In the genomic region with DNA sequence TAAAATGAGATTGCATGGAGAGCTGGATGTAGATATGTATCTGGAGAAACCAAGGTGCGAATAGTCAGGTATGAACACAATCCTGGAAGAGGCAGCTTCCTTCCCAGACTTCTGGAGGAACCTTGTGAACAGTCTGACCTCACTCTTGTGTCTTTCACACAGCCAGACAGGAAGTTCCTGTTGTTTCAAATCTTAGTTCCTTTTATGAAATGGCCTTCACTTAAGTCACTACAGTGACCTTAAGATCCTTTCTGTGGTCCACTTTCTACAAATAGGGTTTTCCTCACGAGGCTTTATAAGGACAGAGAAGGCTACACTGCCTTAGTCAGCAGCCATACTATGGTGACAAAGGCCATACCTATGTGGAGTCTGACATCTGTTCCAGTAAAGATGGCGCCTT, we compare ENCODE assay signal across 15 mouse cellular contexts.
"Had no signal": no experiment of that assay in that cellular context is flagged by ENCODE, and none has a peak within 500 bp of the region (broad histone marks: within the 10 kb centered on the region; RNA-seq: fewer than 3 reads in every experiment).

No protein-coding gene starts in this region.

- H3K27me3 ChIP-seq: limb, embryonic 12.5 days; liver, embryonic 12.5 days; lung, embryonic 15.5 days; neural tube, embryonic 12.5 days; stomach, embryonic 15.5 days had no signal

- H3K4me3 ChIP-seq: layer of hippocampus, adult 2 months; limb, embryonic 12.5 days; liver, embryonic 12.5 days; lung, embryonic 15.5 days; midbrain, embryonic 10.5 days; neural tube, embryonic 12.5 days; stomach, embryonic 15.5 days had no signal

- H3K4me1 ChIP-seq: limb, embryonic 12.5 days; liver, embryonic 12.5 days; lung, embryonic 15.5 days; midbrain, embryonic 10.5 days; neural tube, embryonic 12.5 days; stomach, embryonic 15.5 days had no signal

- DNase-seq: kidney, adult 8-10 months; kidney, postnatal 4 days; midbrain, embryonic 14.5 days; retina, postnatal 1 day; thymus, adult 2 months; thymus, postnatal 36 days had no signal

- ATAC-seq: intestine, postnatal 0 days; liver, embryonic 12.5 days had no signal

- H3K36me3 ChIP-seq: limb, embryonic 12.5 days; liver, embryonic 12.5 days; lung, embryonic 15.5 days; midbrain, embryonic 10.5 days; neural tube, embryonic 12.5 days; stomach, embryonic 15.5 days had no signal

- H3K9ac ChIP-seq: limb, embryonic 12.5 days; liver, embryonic 12.5 days; lung, embryonic 15.5 days; neural tube, embryonic 12.5 days; stomach, embryonic 15.5 days had no signal

- H3K9me3 ChIP-seq: limb, embryonic 12.5 days; liver, embryonic 12.5 days; lung, embryonic 15.5 days; midbrain, embryonic 10.5 days; neural tube, embryonic 12.5 days; stomach, embryonic 15.5 days had no signal

- H3K4me2 ChIP-seq: limb, embryonic 12.5 days; liver, embryonic 12.5 days; lung, embryonic 15.5 days; neural tube, embryonic 12.5 days; stomach, embryonic 15.5 days had no signal

- H3K27ac ChIP-seq: kidney, postnatal 0 days; layer of hippocampus, adult 2 months; limb, embryonic 12.5 days; liver, embryonic 12.5 days; lung, embryonic 15.5 days; midbrain, embryonic 10.5 days; neural tube, embryonic 12.5 days; stomach, embryonic 15.5 days had no signal
